Mouse (Mus musculus) kidney, postnatal 0 days (tissue): Measurements from ENCODE around the gene Nkx6-1. TPM values are rescaled to one million over a fixed set of nuclear protein-coding genes. Genes with fewer than 3 reads are reported as not detected.
A peak's percentile ranks its signal among the peaks of the same experiment; 100 is the strongest.

Source experiments
- ATAC-seq: fragments of 200-750 bp; cut with Nextera tagmentation; replicated peaks from 2 replicates; pipeline ENCODE4 v1.8.0; 2017; ENCODE audit warnings: low read depth, moderate number of reproducible peaks, moderate TSS enrichment, moderate library complexity; ENCODE audit not compliant: low FRiP score
- DNase-seq: peaks from one replicate; pipeline ENCODE4 v3.0.0-alpha.2; 2016; ENCODE audit warnings: low spot score
- H3K27ac ChIP-seq: fragments of 300-500 bp; sonication (generic); 2 replicates; pipeline ENCODE4 v1.5.1; 2014; ENCODE audit warnings: mild to moderate bottlenecking
- H3K27me3 ChIP-seq: fragments of 300-500 bp; sonication (generic); 2 replicates; pipeline ENCODE4 v1.6.1; 2014; ENCODE audit warnings: low read length, mixed read lengths; ENCODE audit not compliant: insufficient read depth
- H3K36me3 ChIP-seq: fragments of 300-500 bp; sonication (generic); 2 replicates; pipeline ENCODE4 v1.6.1; 2014; ENCODE audit warnings: low read length, mixed read lengths; ENCODE audit not compliant: insufficient read depth
- H3K4me1 ChIP-seq: fragments of 300-500 bp; sonication (generic); replicated peaks from 2 replicates; pipeline ENCODE4 v1.6.1; 2014; ENCODE audit warnings: antibody characterized with exemption, low read length, mixed read lengths; ENCODE audit not compliant: insufficient read depth
- H3K4me2 ChIP-seq: fragments of 300-500 bp; sonication (generic); 2 replicates; pipeline ENCODE4 v1.6.1; 2014; ENCODE audit warnings: mild to moderate bottlenecking, low read length, moderate library complexity, mixed read lengths
- H3K4me3 ChIP-seq: fragments of 300-500 bp; sonication (generic); replicated peaks from 2 replicates; pipeline ENCODE4 v1.5.1; 2014; ENCODE audit warnings: low read depth, low read length
- H3K9ac ChIP-seq: fragments of 300-500 bp; sonication (generic); 2 replicates; pipeline ENCODE4 v1.6.1; 2014; ENCODE audit warnings: low read depth, low read length
- H3K9me3 ChIP-seq: fragments of 300-500 bp; sonication (generic); replicated peaks from 2 replicates; pipeline ENCODE4 v1.6.1; 2016; ENCODE audit warnings: low read length, inconsistent platforms, mixed read lengths
- CTCF ChIP-seq: IDR thresholded peaks from 2 replicates; pipeline ENCODE4 v1.5.1; 2016; ENCODE audit warnings: antibody characterized with exemption, low read depth, mild to moderate bottlenecking, moderate library complexity
- WGBS: fragments of 180-500 bp; shearing (Covaris S2); extraction: QIAGEN DNeasy Blood & Tissue Kit; methylation state at CpG from one replicate; pipeline ENCODE4 v1.1.7; 2014; 5-methylcytosine and 5-hydroxymethylcytosine counted together
- polyA plus RNA-seq: library from polyadenylated mRNA; unstranded; fragments of >200 nt; fragmentation: Nextera tagmentation; extraction: Ambion mirVana; gene quantifications from 2 replicates; pipeline ENCODE4 v1.2.1, GENCODE M21; 2015

The Nkx6-1 gene
- polyA plus RNA-seq, 1 experiment from 2014 or later, result 0.51 TPM

DNA sequence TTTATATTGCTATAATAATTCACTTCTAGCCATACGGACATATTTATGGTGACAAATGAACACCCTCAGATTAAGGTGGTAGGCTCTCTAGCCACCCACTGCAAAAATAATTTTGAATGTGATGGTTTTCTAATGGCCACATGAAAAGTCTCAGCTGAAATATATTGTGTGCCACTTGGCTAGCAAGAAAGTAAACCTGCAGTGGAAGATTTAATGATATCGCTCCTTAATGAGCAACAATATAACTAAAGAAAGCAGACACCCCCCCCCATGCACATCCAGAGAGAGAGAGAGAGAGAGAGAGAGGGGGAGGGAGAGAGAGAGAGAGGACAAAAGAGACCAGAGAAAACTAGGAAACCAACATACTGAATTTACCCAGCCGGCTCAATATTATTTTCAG, 4.1 kb downstream of the Nkx6-1 start:
- peaks cover 87% of the 10 kb centered on the region for H3K27me3 ChIP-seq
- H3K4me3 ChIP-seq, result no peak overlapping the region
- H3K36me3 ChIP-seq, result no peaks in the 10 kb centered on the region
- H3K4me1 ChIP-seq, result peaks cover 19% of the 10 kb centered on the region
- no peak for DNase-seq
- H3K4me2 ChIP-seq, result no peak overlapping the region
- TF ChIP-seq CTCF, result no peak
- ATAC-seq, result no peak
- WGBS, result 14% methylated on average over 3 of the region's 3 CpGs
- H3K9me3 ChIP-seq, result no peaks in the 10 kb centered on the region
- no peak overlapping the region for H3K9ac ChIP-seq
- H3K27ac ChIP-seq, result no peak overlapping the region

DNA sequence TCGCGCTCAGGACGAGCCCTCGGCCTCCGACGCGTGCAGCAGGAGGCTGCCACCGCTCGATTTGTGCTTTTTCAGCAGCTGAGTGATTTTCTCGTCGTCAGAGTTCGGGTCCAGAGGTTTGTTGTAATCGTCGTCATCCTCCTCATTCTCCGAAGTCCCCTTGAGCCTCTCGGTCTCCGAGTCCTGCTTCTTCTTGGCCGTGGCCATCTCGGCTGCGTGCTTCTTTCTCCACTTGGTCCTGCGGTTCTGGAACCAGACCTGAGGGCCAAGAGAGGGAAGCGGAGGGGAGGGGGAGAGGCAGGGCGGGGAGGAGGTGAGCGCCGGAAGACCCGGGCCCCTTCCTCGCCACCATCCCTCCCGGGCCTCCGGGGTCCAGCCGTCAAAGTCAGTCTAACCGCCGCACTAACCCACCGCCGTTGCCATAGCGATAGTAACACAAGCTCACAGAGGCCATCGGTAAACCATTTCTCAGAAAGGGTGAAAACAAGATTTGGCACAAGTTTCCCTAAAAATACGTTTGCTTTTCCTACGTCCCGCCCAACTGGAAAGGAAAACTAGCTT, 5.3 kb downstream of the Nkx6-1 start:
- DNase-seq (no peak), ATAC-seq (no peak)
- WGBS, result 2% methylated on average over 39 of the region's 39 CpGs
- Histone ChIP-seq H3K4me1 (peaks cover 8% of the 10 kb centered on the region), H3K9ac (no peak overlapping the region), H3K4me2 (peak overlapping the region; percentile 21; the same call in 1 of the 2 replicates), H3K27ac (no peak overlapping the region), H3K36me3 (no peaks in the 10 kb centered on the region), H3K4me3 (no peak overlapping the region), H3K27me3 (peaks cover 82% of the 10 kb centered on the region), H3K9me3 (no peaks in the 10 kb centered on the region)
- no peak for TF ChIP-seq CTCF

DNA sequence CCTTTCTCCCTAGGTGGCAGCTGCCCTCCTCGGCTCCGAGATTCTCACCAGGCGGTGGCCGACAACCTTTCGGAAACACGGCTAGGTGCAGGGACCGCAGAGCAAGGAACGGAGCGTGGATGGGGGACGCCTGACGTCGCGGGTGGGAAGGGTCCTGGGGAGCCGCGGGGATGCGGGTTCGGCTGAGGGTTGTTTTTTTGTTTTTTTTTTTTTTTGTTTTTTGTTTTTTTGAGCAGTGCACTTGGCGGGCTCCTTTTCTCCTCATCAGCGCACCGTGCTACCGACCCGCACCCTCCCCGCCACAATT, 5.9 kb downstream of the Nkx6-1 start:
- Histone ChIP-seq H3K4me1 (peaks cover 4% of the 10 kb centered on the region), H3K4me3 (no peak overlapping the region), H3K9ac (no peak overlapping the region), H3K36me3 (no peaks in the 10 kb centered on the region), H3K9me3 (no peaks in the 10 kb centered on the region), H3K4me2 (no peak overlapping the region), H3K27me3 (peaks cover 76% of the 10 kb centered on the region), H3K27ac (no peak overlapping the region)
- no peak for DNase-seq
- no peak for TF ChIP-seq CTCF
- no peak for ATAC-seq
- 3% methylated on average over 23 of the region's 23 CpGs for WGBS

DNA sequence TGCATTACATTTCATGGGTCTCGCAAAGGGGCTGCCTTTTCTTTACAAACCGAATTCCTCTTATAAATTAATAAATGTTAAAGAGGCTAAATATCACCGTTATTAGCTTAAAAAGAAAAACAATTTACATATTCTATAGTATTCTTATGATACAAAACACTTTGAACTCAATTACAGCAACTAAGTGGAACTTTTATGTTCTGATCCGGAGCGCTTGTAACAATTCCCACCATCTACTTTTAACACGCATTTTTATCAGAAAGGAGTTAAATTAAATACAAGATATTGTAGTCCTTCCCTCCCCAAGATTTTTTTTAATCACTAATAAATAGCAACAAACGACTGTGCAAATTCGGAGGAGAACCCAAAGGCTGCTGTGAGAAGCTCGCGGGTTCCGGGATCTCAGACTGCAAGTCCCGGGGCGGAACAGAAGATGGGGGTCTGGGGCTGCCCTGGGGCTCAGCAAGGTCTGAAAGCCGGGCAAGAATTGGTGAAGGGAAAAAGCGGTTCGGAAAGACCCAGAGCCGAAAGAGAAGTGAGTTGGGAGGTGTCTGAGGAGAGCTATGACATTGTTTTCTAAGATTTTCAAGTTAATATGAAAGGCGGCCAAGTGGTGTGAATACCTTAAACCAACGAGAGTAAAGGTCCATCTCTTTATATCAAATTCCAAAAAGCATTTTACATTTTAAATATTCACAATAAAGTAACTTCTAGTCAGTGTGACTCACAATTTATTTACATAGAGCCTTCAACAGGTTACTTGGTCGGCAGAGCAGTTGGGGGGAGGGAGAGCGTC, 6.4 kb downstream of the Nkx6-1 start:
- no peak for TF ChIP-seq CTCF
- Histone ChIP-seq H3K4me2 (no peak overlapping the region), H3K27me3 (peaks cover 73% of the 10 kb centered on the region), H3K4me1 (no peaks in the 10 kb centered on the region; the same call in 1 of the 2 replicates), H3K9ac (no peak overlapping the region), H3K4me3 (no peak overlapping the region), H3K9me3 (no peaks in the 10 kb centered on the region), H3K27ac (no peak overlapping the region), H3K36me3 (no peaks in the 10 kb centered on the region)
- ATAC-seq (no peak), DNase-seq (no peak)
- 6% methylated on average over 21 of the region's 21 CpGs for WGBS

DNA sequence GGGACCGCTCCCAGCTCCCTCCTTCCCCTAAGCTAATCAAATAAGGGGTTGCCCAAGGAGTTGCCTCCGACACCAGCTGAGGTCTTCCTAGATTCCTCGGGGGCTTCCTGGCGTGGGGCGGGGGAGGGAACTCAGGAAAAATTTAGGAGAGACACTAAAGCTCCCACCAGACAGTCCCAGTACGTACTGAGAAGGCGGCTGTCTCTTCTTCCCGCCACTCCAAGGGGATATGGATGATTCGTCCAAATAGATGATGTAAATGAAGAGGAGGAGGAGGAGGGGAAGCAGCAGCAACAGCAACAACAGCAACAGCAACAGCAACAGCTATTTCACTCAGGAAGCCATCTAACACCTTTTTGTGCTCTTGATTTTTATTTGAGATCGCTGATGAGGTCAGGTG, 7.1 kb downstream of the Nkx6-1 start:
- peaks cover 69% of the 10 kb centered on the region for H3K27me3 ChIP-seq
- H3K4me1 ChIP-seq, result no peaks in the 10 kb centered on the region
- DNase-seq (no peak), ATAC-seq (no peak)
- no peak overlapping the region for H3K9ac ChIP-seq
- H3K27ac ChIP-seq, result no peak overlapping the region
- H3K9me3 ChIP-seq, result no peaks in the 10 kb centered on the region
- H3K4me2 ChIP-seq, result no peak overlapping the region
- H3K4me3 ChIP-seq, result no peak overlapping the region
- no peak for TF ChIP-seq CTCF
- no peaks in the 10 kb centered on the region for H3K36me3 ChIP-seq
- WGBS, result 3% methylated on average over 10 of the region's 10 CpGs

DNA sequence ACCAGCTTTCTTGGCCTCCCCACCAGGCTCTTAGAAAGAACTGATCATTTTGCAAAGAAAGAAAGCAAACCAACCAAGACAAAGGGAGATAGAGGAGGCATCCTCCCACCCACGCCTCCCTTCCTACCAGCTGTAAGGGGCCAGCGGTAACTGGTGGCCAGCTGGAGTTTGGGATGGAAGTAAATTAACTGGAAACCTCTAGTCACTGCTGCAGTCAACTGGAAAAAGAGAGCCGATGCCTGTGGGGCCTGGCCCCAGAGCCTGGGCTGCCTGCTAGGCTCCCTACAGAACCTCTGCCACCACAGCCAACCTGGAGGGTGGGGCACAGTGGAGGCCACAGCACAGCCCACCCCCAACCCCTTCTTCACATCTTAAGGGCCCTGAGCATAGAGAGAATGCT, 8.7 kb downstream of the Nkx6-1 start:
- peaks cover 55% of the 10 kb centered on the region for H3K27me3 ChIP-seq
- no peak overlapping the region for H3K4me2 ChIP-seq
- H3K36me3 ChIP-seq, result no peaks in the 10 kb centered on the region
- ATAC-seq (0 out of 2 replicates have a peak, but pooled peaks have one; percentile 25), DNase-seq (peak; percentile 58)
- H3K9me3 ChIP-seq, result no peaks in the 10 kb centered on the region
- H3K9ac ChIP-seq, result no peak overlapping the region
- WGBS, result 14% methylated on average over 3 of the region's 3 CpGs
- H3K27ac ChIP-seq, result no peak overlapping the region
- H3K4me3 ChIP-seq, result no peak overlapping the region
- no peak for TF ChIP-seq CTCF
- no peaks in the 10 kb centered on the region for H3K4me1 ChIP-seq

DNA sequence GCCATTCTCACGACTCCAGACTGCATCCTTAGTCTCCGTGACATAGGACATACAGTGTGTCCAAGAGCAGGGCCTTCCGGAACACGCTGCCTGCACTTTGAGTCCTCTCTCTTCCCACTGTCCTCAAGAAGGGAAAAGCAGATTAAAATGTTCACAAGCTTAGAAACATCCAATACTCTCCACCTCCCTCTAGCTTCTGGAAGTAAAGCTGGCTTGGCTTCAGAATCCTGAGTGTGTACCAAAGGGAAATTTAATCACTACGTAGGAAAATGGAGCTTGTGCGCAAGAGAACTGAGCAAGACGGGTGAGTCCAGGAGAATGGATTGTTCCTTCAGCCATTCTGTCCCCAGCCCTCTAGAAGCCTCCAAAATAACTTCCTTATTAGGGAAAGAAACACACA, 9.4 kb downstream of the Nkx6-1 start:
- 48% methylated on average over 7 of the region's 7 CpGs for WGBS
- no peaks in the 10 kb centered on the region for H3K9me3 ChIP-seq
- H3K4me3 ChIP-seq, result no peak overlapping the region
- no peak overlapping the region for H3K9ac ChIP-seq
- no peaks in the 10 kb centered on the region for H3K36me3 ChIP-seq
- H3K4me1 ChIP-seq, result no peaks in the 10 kb centered on the region
- TF ChIP-seq CTCF, result no peak; the same call in 1 of the 2 replicates
- H3K4me2 ChIP-seq, result no peak overlapping the region
- H3K27me3 ChIP-seq, result peaks cover 51% of the 10 kb centered on the region
- DNase-seq, result no peak
- no peak for ATAC-seq
- no peak overlapping the region for H3K27ac ChIP-seq
